Mouse (Mus musculus) liver, embryonic 11.5 days (tissue): Measurements from ENCODE around the gene Mkrn1. TPM values are rescaled to one million over a fixed set of nuclear protein-coding genes. Genes with fewer than 3 reads are reported as not detected.

Experiments used
- ATAC-seq: fragments of 200-750 bp; cut with Nextera tagmentation; replicated peaks from 2 replicates; pipeline ENCODE4 v1.8.0; 2017; ENCODE audit warnings: moderate number of reproducible peaks, mild to moderate bottlenecking, moderate TSS enrichment, moderate library complexity; ENCODE audit not compliant: low FRiP score
- DNase-seq: peaks from one replicate; pipeline ENCODE4 v3.0.0-alpha.2; 2017; ENCODE audit warnings: low spot score
- H3K27ac ChIP-seq: fragments of 300-500 bp; sonication (generic); 2 replicates; pipeline ENCODE4 v1.5.1; 2014; ENCODE audit warnings: mild to moderate bottlenecking, low read depth, low read length, control low read depth
- H3K27me3 ChIP-seq: fragments of 300-500 bp; sonication (generic); replicated peaks from 2 replicates; pipeline ENCODE4 v1.6.1; 2014; ENCODE audit warnings: low read length, mixed read lengths; ENCODE audit not compliant: control insufficient read depth, insufficient read depth
- H3K36me3 ChIP-seq: fragments of 300-500 bp; sonication (generic); 2 replicates; pipeline ENCODE4 v1.6.1; 2014; ENCODE audit warnings: mild to moderate bottlenecking, low read length, moderate library complexity, mixed read lengths; ENCODE audit not compliant: control insufficient read depth, insufficient read depth
- H3K4me1 ChIP-seq: fragments of 300-500 bp; sonication (generic); replicated peaks from 2 replicates; pipeline ENCODE4 v1.6.1; 2014; ENCODE audit warnings: low read length, mixed read lengths; ENCODE audit not compliant: control insufficient read depth, insufficient read depth
- H3K4me2 ChIP-seq: fragments of 300-500 bp; sonication (generic); 2 replicates; pipeline ENCODE4 v1.6.1; 2014; ENCODE audit warnings: mild to moderate bottlenecking, control low read depth, moderate library complexity
- H3K4me3 ChIP-seq: fragments of 300-500 bp; sonication (generic); 2 replicates; pipeline ENCODE4 v1.5.1; 2014; ENCODE audit warnings: low read depth, low read length, control low read depth
- H3K9ac ChIP-seq: fragments of 300-500 bp; sonication (generic); 2 replicates; pipeline ENCODE4 v1.6.1; 2014; ENCODE audit warnings: low read depth, low read length, control low read depth
- H3K9me3 ChIP-seq: fragments of 300-500 bp; sonication (generic); 2 replicates; pipeline ENCODE4 v1.6.1; 2016; ENCODE audit warnings: low read length, inconsistent platforms, mixed read lengths; ENCODE audit not compliant: control insufficient read depth
- WGBS: fragments of 180-500 bp; shearing (Covaris S2); extraction: QIAGEN DNeasy Blood & Tissue Kit; methylation state at CpG from one replicate; pipeline ENCODE4 v1.1.7; 2014; 5-methylcytosine and 5-hydroxymethylcytosine counted together
- polyA plus RNA-seq: library from polyadenylated mRNA; unstranded; fragments of >200 nt; fragmentation: Nextera tagmentation; extraction: Ambion mirVana; gene quantifications from 2 replicates; pipeline ENCODE4 v1.2.1, GENCODE M21; 2014

The Mkrn1 gene
- polyA plus RNA-seq, 1 experiment from 2014 or later, result 50.8 TPM

- DNase-seq (no peak), ATAC-seq (peak; percentile 35; the same call in 1 of the 2 replicates)
- Histone ChIP-seq H3K9ac (no peak overlapping the region), H3K4me3 (no peak overlapping the region), H3K4me1 (peaks cover 11% of the 10 kb centered on the region), H3K27me3 (no peaks in the 10 kb centered on the region), H3K9me3 (no peaks in the 10 kb centered on the region), H3K4me2 (no peak overlapping the region), H3K27ac (0 out of 2 replicates have a peak overlapping the region, but pooled peaks have one; percentile 1), H3K36me3 (no peaks in the 10 kb centered on the region)
- 51% methylated on average over 2 of the region's 2 CpGs for WGBS
Observed at GRCm38 (mm10) chr6:39434111-39434885, 14.0 kb upstream of the Mkrn1 start.

- ATAC-seq (no peak), DNase-seq (no peak)
- no peak overlapping the region for H3K4me3 ChIP-seq
- H3K4me2 ChIP-seq, result no peak overlapping the region
- H3K27me3 ChIP-seq, result no peaks in the 10 kb centered on the region
- H3K9ac ChIP-seq, result no peak overlapping the region
- peaks cover 15% of the 10 kb centered on the region for H3K4me1 ChIP-seq
- no peaks in the 10 kb centered on the region for H3K36me3 ChIP-seq
- no peaks in the 10 kb centered on the region for H3K9me3 ChIP-seq
- H3K27ac ChIP-seq, result no peak overlapping the region
Observed at GRCm38 (mm10) chr6:39433701-39434100, 13.4 kb upstream of the Mkrn1 start.

GRCm38 (mm10) chr6:39433174-39433573, 12.9 kb upstream of the Mkrn1 start:
- Histone ChIP-seq H3K4me3 (no peak overlapping the region), H3K4me1 (peaks cover 17% of the 10 kb centered on the region), H3K27ac (no peak overlapping the region), H3K4me2 (no peak overlapping the region), H3K36me3 (no peaks in the 10 kb centered on the region), H3K27me3 (no peaks in the 10 kb centered on the region), H3K9ac (no peak overlapping the region), H3K9me3 (no peaks in the 10 kb centered on the region)
- ATAC-seq (no peak), DNase-seq (no peak)
- 88% methylated on average over 4 of the region's 4 CpGs for WGBS

GRCm38 (mm10) chr6:39430722-39431121, 10.5 kb upstream of the Mkrn1 start:
- no peak for ATAC-seq
- Histone ChIP-seq H3K9ac (no peak overlapping the region), H3K9me3 (no peaks in the 10 kb centered on the region), H3K27ac (no peak overlapping the region; the same call in 1 of the 2 replicates), H3K36me3 (no peaks in the 10 kb centered on the region), H3K4me2 (no peak overlapping the region), H3K4me3 (no peak overlapping the region), H3K4me1 (peaks cover 17% of the 10 kb centered on the region), H3K27me3 (no peaks in the 10 kb centered on the region)
- no peak for DNase-seq
- WGBS, result 60% methylated on average over 11 of the region's 11 CpGs

- WGBS, result 54% methylated on average over 6 of the region's 6 CpGs
- H3K27me3 ChIP-seq, result no peaks in the 10 kb centered on the region
- H3K9ac ChIP-seq, result no peak overlapping the region; the same call in 1 of the 2 replicates
Observed at GRCm38 (mm10) chr6:39429007-39429788, 8.9 kb upstream of the Mkrn1 start.

GRCm38 (mm10) chr6:39427276-39428003, 7.2 kb upstream of the Mkrn1 start:
- H3K4me1 ChIP-seq, result peaks cover 25% of the 10 kb centered on the region
- no peak overlapping the region for H3K9ac ChIP-seq
- no peak overlapping the region for H3K27ac ChIP-seq
- H3K36me3 ChIP-seq, result no peaks in the 10 kb centered on the region
- no peaks in the 10 kb centered on the region for H3K9me3 ChIP-seq
- no peaks in the 10 kb centered on the region for H3K27me3 ChIP-seq
- DNase-seq (no peak), ATAC-seq (no peak)
- 73% methylated on average over 4 of the region's 4 CpGs for WGBS
- H3K4me3 ChIP-seq, result no peak overlapping the region
- H3K4me2 ChIP-seq, result no peak overlapping the region

More at GRCm38 (mm10) chr6:39429007-39429788, 8.9 kb upstream of the Mkrn1 start:
- ATAC-seq (peak; percentile 63), DNase-seq (no peak)
- peaks cover 18% of the 10 kb centered on the region for H3K4me1 ChIP-seq
- peak overlapping the region; percentile 14 for H3K4me2 ChIP-seq
- peak overlapping the region; percentile 35 for H3K27ac ChIP-seq
- no peaks in the 10 kb centered on the region for H3K36me3 ChIP-seq
- H3K4me3 ChIP-seq, result no peak overlapping the region
- no peaks in the 10 kb centered on the region for H3K9me3 ChIP-seq

GRCm38 (mm10) chr6:39426725-39427124, 6.5 kb upstream of the Mkrn1 start:
- no peak overlapping the region for H3K27ac ChIP-seq
- WGBS, result 88% methylated on average over 4 of the region's 4 CpGs
- H3K4me1 ChIP-seq, result peaks cover 25% of the 10 kb centered on the region
- no peak overlapping the region for H3K4me3 ChIP-seq
- DNase-seq (no peak), ATAC-seq (no peak)
- no peaks in the 10 kb centered on the region for H3K9me3 ChIP-seq
- H3K27me3 ChIP-seq, result peaks cover 2% of the 10 kb centered on the region; the same call in 1 of the 2 replicates
- H3K36me3 ChIP-seq, result no peaks in the 10 kb centered on the region
- no peak overlapping the region for H3K4me2 ChIP-seq
- H3K9ac ChIP-seq, result no peak overlapping the region

GRCm38 (mm10) chr6:39425181-39425580, 4.9 kb upstream of the Mkrn1 start:
- ATAC-seq, result no peak; the same call in 1 of the 2 replicates
- H3K27me3 ChIP-seq, result peaks cover 5% of the 10 kb centered on the region; the same call in 1 of the 2 replicates
- H3K9me3 ChIP-seq, result no peaks in the 10 kb centered on the region
- no peak overlapping the region for H3K4me3 ChIP-seq
- H3K4me2 ChIP-seq, result no peak overlapping the region
- no peak overlapping the region for H3K27ac ChIP-seq
- 54% methylated on average over 2 of the region's 2 CpGs for WGBS
- no peak overlapping the region for H3K9ac ChIP-seq
- H3K36me3 ChIP-seq, result no peaks in the 10 kb centered on the region
- H3K4me1 ChIP-seq, result peaks cover 25% of the 10 kb centered on the region
- no peak for DNase-seq
